ENCODE assay signal across 8 mouse cellular contexts in genomic region chr8:11557768-11558629, GRCm38 (mm10). TPM values are rescaled to one million over a fixed set of nuclear protein-coding genes. Genes with fewer than 3 reads are reported as not detected.
DNase-seq lines count a peak whose midpoint lies in the region; ATAC-seq and TF ChIP-seq lines count a peak whose summit lies in the region.

No protein-coding gene starts in this region.

- H3K4me3 ChIP-seq in ES-E14 (ENCODE audit: insufficient read depth in 1 of 2, low read depth in 1 of 2, low read length in 2 of 2, poor library complexity in 1 of 2, severe bottlenecking in 1 of 2): peak overlapping the region; percentile 92 to 98
- H3K4me3 ChIP-seq in forebrain, embryonic 15.5 days: peak overlapping the region; percentile 97
- H3K4me3 ChIP-seq in lung, adult 2 months (replicated peaks; ENCODE audit: extremely low read depth, low read depth, low read length): peak overlapping the region; percentile 87

- H3K27me3 ChIP-seq in forebrain, embryonic 15.5 days: no peaks in the 10 kb centered on the region

- peak overlapping the region; percentile 78 for H3K4me2 ChIP-seq in forebrain, embryonic 15.5 days (replicated peaks)

- H3K9me3 ChIP-seq in ES-E14 (ENCODE audit: control insufficient read depth, insufficient read depth, low read depth, low read length): no peaks in the 10 kb centered on the region
- H3K9me3 ChIP-seq in forebrain, embryonic 15.5 days: no peaks in the 10 kb centered on the region

- peak; percentile 74 for ATAC-seq in forebrain, embryonic 15.5 days (replicated peaks)
- peak; percentile 67 for ATAC-seq in neutrophil, adult 5-6 weeks (ENCODE audit: extremely low read depth, insufficient number of reproducible peaks, low FRiP score, poor library complexity, severe bottlenecking)

- intact Hi-C loops in heart, postnatal 25 days (cut with DNase I): loop anchor here (10.0 kb wide), 1 partner anchor 243 kb away; the partner anchor contains the start of genes Col4a1 and Col4a2

- peak; percentile 100 for TF ChIP-seq POLR2A in lung, adult 2 months (IDR thresholded peaks at IDR 0.05; ENCODE audit: borderline replicate concordance, extremely low read depth, low read depth, low read length)

- H3K36me3 ChIP-seq in ES-E14 (ENCODE audit: control insufficient read depth, insufficient read depth, low read length, poor library complexity, severe bottlenecking): peaks cover 11% of the 10 kb centered on the region
- H3K36me3 ChIP-seq in forebrain, embryonic 15.5 days: peaks cover 12% of the 10 kb centered on the region

- peak overlapping the region; percentile 85 for H3K27ac ChIP-seq in ES-E14 (ENCODE audit: insufficient read depth, low read depth, low read length, poor library complexity, severe bottlenecking)
- peak overlapping the region; percentile 100 for H3K27ac ChIP-seq in forebrain, embryonic 15.5 days (replicated peaks)

- TF ChIP-seq CTCF in lung, adult 2 months (IDR thresholded peaks at IDR 0.05; ENCODE audit: insufficient read depth, low read length): peak; percentile 17; the same call in 1 of the 2 replicates

- H3K9ac ChIP-seq in ES-E14 (ENCODE audit: insufficient read depth, low read depth, low read length, poor library complexity, severe bottlenecking): peak overlapping the region; percentile 84
- H3K9ac ChIP-seq in forebrain, embryonic 15.5 days (replicated peaks): peak overlapping the region; percentile 93

- WGBS in forebrain, embryonic 15.5 days: under 1% methylated on average over 67 of the region's 67 CpGs
- under 1% methylated on average over 66 of the region's 67 CpGs for WGBS in lung, adult 2 months

- in situ Hi-C loops in ES-E14 (cut with MboI; ENCODE audit: low sequenced_read_pairs in 2 of 2, unreplicated experiment in 2 of 2): loop anchor here in 1 of 2 experiments (10.0 kb wide), 1 partner anchor 147 kb away; the partner anchor contains the start of gene 1700016D06Rik

- peaks cover 6 to 7% of the 10 kb centered on the region in 2 experiments; a peak in 1 of 4 replicates for H3K4me1 ChIP-seq in ES-E14 (ENCODE audit: control insufficient read depth in 2 of 2, insufficient read depth in 2 of 2, low read length in 2 of 2, poor library complexity in 1 of 2)
- H3K4me1 ChIP-seq in forebrain, embryonic 15.5 days: peaks cover 31% of the 10 kb centered on the region
- peaks cover 6% of the 10 kb centered on the region for H3K4me1 ChIP-seq in lung, adult 2 months (ENCODE audit: control insufficient read depth, insufficient read depth, low read length)

- peak; percentile 95 for DNase-seq in ES-E14 (ENCODE audit: low read depth, low spot score)
- peak; percentile 99 for DNase-seq in cerebellum, adult 11-12 months
- peak; percentile 95 for DNase-seq in heart, postnatal 25 days (ENCODE audit: low spot score)
- DNase-seq in layer of hippocampus, adult 18-20 months (ENCODE audit: low spot score in 2 of 2): peak; percentile 91 to 98
- DNase-seq in lung, adult 2 months: peak; percentile 97
- DNase-seq in thymus, adult 18-20 months: peak; percentile 96 to 98

TF ChIP-seq in ES-E14, 5 proteins besides CTCF, POLR2A, EP300 and RAD21:
- TF ChIP-seq MAFK (IDR thresholded peaks at IDR 0.05; ENCODE audit: insufficient read depth, low read depth, low read length) (no peak), ZC3H11A (IDR thresholded peaks at IDR 0.05; ENCODE audit: borderline replicate concordance, low read depth, low read length) (no peak), ZNF384 (IDR thresholded peaks at IDR 0.05; ENCODE audit: low read depth, low read length) (peak; percentile 99), CHD2 (IDR thresholded peaks at IDR 0.05; ENCODE audit: low read depth, low read length) (peak; percentile 58; the same call in 1 of the 2 replicates), HCFC1 (IDR thresholded peaks at IDR 0.05; ENCODE audit: borderline replicate concordance, insufficient read depth, low read length) (peak; percentile 77; the same call in 1 of the 2 replicates)

RNA-seq across cellular contexts. Expression of gene Ing1, which starts 2.6 kb away (rescaled TPM):
- 34.7 and 37.9 TPM in 2 replicates for total RNA-seq in ES-E14 (2012; rRNA removed)
- 55.5 and 56.2 TPM in 2 replicates for polyA plus RNA-seq in forebrain, embryonic 15.5 days (2015; fragmentation: Nextera tagmentation; extraction: Ambion mirVana)
- 10 to 100 TPM; 22.7 TPM for total RNA-seq in heart, postnatal 25 days (2021)
- total RNA-seq in layer of hippocampus, adult 18-20 months (2021): 10 to 100 TPM; 36.7 to 49.9 TPM
- 18.5 and 21.5 TPM in 2 replicates for polyA plus RNA-seq in lung, adult 2 months (2012; rRNA removed)
- total RNA-seq in neutrophil, adult 5-6 weeks (2017): 113 and 115 TPM in 2 replicates

RNA-seq across cellular contexts. Expression of gene Cars2, which starts 7.4 kb away (rescaled TPM):
- 34.6 and 50.5 TPM in 2 replicates for total RNA-seq in ES-E14 (2012; rRNA removed)
- 27.9 and 30.2 TPM in 2 replicates for polyA plus RNA-seq in forebrain, embryonic 15.5 days (2015; fragmentation: Nextera tagmentation; extraction: Ambion mirVana)
- total RNA-seq in heart, postnatal 25 days (2021): 10 to 100 TPM; 43.5 to 48.1 TPM
- 10 to 100 TPM; 18.8 to 23.3 TPM for total RNA-seq in layer of hippocampus, adult 18-20 months (2021)
- polyA plus RNA-seq in lung, adult 2 months (2012; rRNA removed): 38.8 and 48.4 TPM in 2 replicates
- total RNA-seq in neutrophil, adult 5-6 weeks (2017): 27.9 and 32.9 TPM in 2 replicates

Comparison
In these comparisons a context has a peak if more than half of its experiments do, and no peak if none do; other contexts are left out.
1. Peak in every context shown above with its lines: DNase-seq, ATAC-seq, H3K4me3 ChIP-seq and H3K27ac ChIP-seq.